Mouse (Mus musculus) brown adipose tissue, adult 24 weeks (tissue): Measurements from ENCODE around the gene Rnf126. TPM values are rescaled to one million over a fixed set of nuclear protein-coding genes. Genes with fewer than 3 reads are reported as not detected.

ENCODE experiments used
- H3K27ac ChIP-seq: fragments of 200-500 bp; replicated peaks from 2 replicates; pipeline ENCODE4 v1.5.1; 2012; ENCODE audit warnings: low read depth, mild to moderate bottlenecking, low read length
- H3K4me1 ChIP-seq: fragments of 200-500 bp; 2 replicates; pipeline ENCODE4 v1.6.1; 2012; ENCODE audit warnings: low read length, mixed read lengths; ENCODE audit not compliant: control insufficient read depth, insufficient read depth, insufficient read length
- H3K4me3 ChIP-seq: fragments of 200-500 bp; 2 replicates; pipeline ENCODE4 v1.5.1; 2012; ENCODE audit warnings: low read depth, mild to moderate bottlenecking, low read length, moderate library complexity; ENCODE audit not compliant: insufficient read depth
- polyA plus RNA-seq: library from polyadenylated mRNA; stranded (reverse); fragments of >200 nt; gene quantifications from 2 replicates; pipeline ENCODE4 v1.2.4, GENCODE M21; 2012; ENCODE audit not compliant: missing spikeins, insufficient read depth, insufficient read length

The Rnf126 gene
- polyA plus RNA-seq, 1 experiment: 27.2 TPM

GRCm38 (mm10) chr10:79738259-79738658, 28.5 kb downstream of the Rnf126 start:
- H3K4me3 ChIP-seq: no peak overlapping the region
- H3K27ac ChIP-seq: no peak overlapping the region
- no peaks in the 10 kb centered on the region for H3K4me1 ChIP-seq

GRCm38 (mm10) chr10:79736706-79737105, 30.0 kb downstream of the Rnf126 start:
- Histone ChIP-seq H3K27ac (no peak overlapping the region), H3K4me1 (no peaks in the 10 kb centered on the region)

GRCm38 (mm10) chr10:79735361-79735760, 31.4 kb downstream of the Rnf126 start:
- Histone ChIP-seq H3K4me3 (no peak overlapping the region), H3K27ac (no peak overlapping the region)

More at GRCm38 (mm10) chr10:79736706-79737105, 30.0 kb downstream of the Rnf126 start:
- no peak overlapping the region for H3K4me3 ChIP-seq

GRCm38 (mm10) chr10:79733847-79734246, 32.9 kb downstream of the Rnf126 start:
- no peak overlapping the region for H3K27ac ChIP-seq
- no peaks in the 10 kb centered on the region for H3K4me1 ChIP-seq
- no peak overlapping the region for H3K4me3 ChIP-seq

More at GRCm38 (mm10) chr10:79735361-79735760, 31.4 kb downstream of the Rnf126 start:
- no peaks in the 10 kb centered on the region for H3K4me1 ChIP-seq

GRCm38 (mm10) chr10:79732500-79732899, 34.3 kb downstream of the Rnf126 start:
- Histone ChIP-seq H3K27ac (no peak overlapping the region), H3K4me1 (no peaks in the 10 kb centered on the region), H3K4me3 (no peak overlapping the region)

- Histone ChIP-seq H3K27ac (no peak overlapping the region), H3K4me3 (no peak overlapping the region), H3K4me1 (no peaks in the 10 kb centered on the region)
Observed at GRCm38 (mm10) chr10:79729357-79729965, 37.3 kb downstream of the Rnf126 start.

- Histone ChIP-seq H3K4me3 (no peak overlapping the region), H3K27ac (no peak overlapping the region), H3K4me1 (no peaks in the 10 kb centered on the region)
Observed at GRCm38 (mm10) chr10:79728323-79729249, 38.2 kb downstream of the Rnf126 start.

- H3K4me3 ChIP-seq: no peak overlapping the region
- no peak overlapping the region for H3K27ac ChIP-seq
- no peaks in the 10 kb centered on the region for H3K4me1 ChIP-seq
Observed at GRCm38 (mm10) chr10:79726090-79726489, 40.7 kb downstream of the Rnf126 start.

GRCm38 (mm10) chr10:79723692-79724091, 43.1 kb downstream of the Rnf126 start:
- Histone ChIP-seq H3K27ac (no peak overlapping the region), H3K4me1 (no peaks in the 10 kb centered on the region), H3K4me3 (no peak overlapping the region)

- Histone ChIP-seq H3K4me1 (no peaks in the 10 kb centered on the region), H3K27ac (no peak overlapping the region)
Observed at GRCm38 (mm10) chr10:79723047-79723446, 43.7 kb downstream of the Rnf126 start.

GRCm38 (mm10) chr10:79721089-79721488, 45.7 kb downstream of the Rnf126 start:
- no peak overlapping the region for H3K27ac ChIP-seq
- no peak overlapping the region for H3K4me3 ChIP-seq
- H3K4me1 ChIP-seq: peaks cover 3% of the 10 kb centered on the region; the same call in 1 of the 2 replicates

More at GRCm38 (mm10) chr10:79723047-79723446, 43.7 kb downstream of the Rnf126 start:
- H3K4me3 ChIP-seq: no peak overlapping the region

- no peak overlapping the region for H3K27ac ChIP-seq
- peaks cover 3% of the 10 kb centered on the region; the same call in 1 of the 2 replicates for H3K4me1 ChIP-seq
- peak overlapping the region; percentile 53 for H3K4me3 ChIP-seq
Observed at GRCm38 (mm10) chr10:79717640-79718357, 49.0 kb downstream of the Rnf126 start.

- H3K4me3 ChIP-seq: peak overlapping the region; percentile 53
- peaks cover 3% of the 10 kb centered on the region; the same call in 1 of the 2 replicates for H3K4me1 ChIP-seq
Observed at GRCm38 (mm10) chr10:79716988-79717355, 49.8 kb downstream of the Rnf126 start.

GRCm38 (mm10) chr10:79716254-79716987, 50.3 kb downstream of the Rnf126 start, which contains the start of gene Hcn2:
TSS of gene Hcn2 (plus strand) at chr10:79716634.
- Histone ChIP-seq H3K4me3 (peak within 1 kb of the TSS; percentile 53), H3K4me1 (peaks cover 3% of the 10 kb centered on the region; the same call in 1 of the 2 replicates), H3K27ac (no peak within 1 kb of the TSS)

More at GRCm38 (mm10) chr10:79716988-79717355, 49.8 kb downstream of the Rnf126 start:
- no peak overlapping the region for H3K27ac ChIP-seq
